ENCODE assay signal across 25 mouse cellular contexts in the genomic region with DNA sequence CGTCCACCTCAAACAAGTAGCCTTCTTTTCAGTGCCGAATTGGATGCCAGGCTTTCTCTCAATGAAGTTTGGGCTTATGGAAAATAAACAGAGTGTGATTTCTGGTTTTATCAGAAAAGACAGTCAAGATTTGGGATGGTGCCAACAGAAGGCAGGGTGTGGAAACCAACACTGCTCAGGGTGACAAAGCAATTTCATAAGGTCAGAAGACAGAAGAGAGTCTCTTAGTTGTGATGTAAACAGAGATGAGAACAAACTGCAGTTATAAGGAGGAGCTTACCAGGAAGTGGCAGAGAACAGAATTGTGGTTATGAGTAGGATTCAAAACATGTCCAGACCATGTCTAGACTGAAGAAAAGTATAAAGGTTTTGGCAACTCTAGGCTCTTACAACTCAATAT.
DNase-seq lines count a peak whose midpoint lies in the region; ATAC-seq and TF ChIP-seq lines count a peak whose summit lies in the region.
"Had no signal": no experiment of that assay in that cellular context is flagged by ENCODE, and none has a peak within 500 bp of the region (broad histone marks: within the 10 kb centered on the region; RNA-seq: fewer than 3 reads in every experiment).

No protein-coding gene starts in this region.

- H3K27ac ChIP-seq in liver, embryonic 13.5 days = no peak overlapping the region
- no peak overlapping the region for H3K27ac ChIP-seq in liver, postnatal 0 days (ENCODE audit: low read depth)
- peak overlapping the region; percentile 28; the same call in 1 of the 2 replicates for H3K27ac ChIP-seq in bone marrow macrophage, adult 2 months (ENCODE audit: insufficient read depth, low read depth, low read length)
- H3K27ac ChIP-seq in forebrain, postnatal 0 days (ENCODE audit: low read depth, low read length) = no peak overlapping the region
- H3K27ac ChIP-seq: embryonic facial prominence, embryonic 15.5 days; hindbrain, embryonic 13.5 days; kidney, embryonic 15.5 days; limb, embryonic 13.5 days; lung, embryonic 15.5 days; midbrain, embryonic 10.5 days; neural tube, embryonic 15.5 days; stomach, embryonic 15.5 days had no signal

- H3K4me1 ChIP-seq in liver, embryonic 13.5 days (replicated peaks) = no peaks in the 10 kb centered on the region
- H3K4me1 ChIP-seq in liver, postnatal 0 days (ENCODE audit: insufficient read depth) = no peaks in the 10 kb centered on the region
- peaks cover 17% of the 10 kb centered on the region for H3K4me1 ChIP-seq in bone marrow macrophage, adult 2 months (ENCODE audit: control insufficient read depth, insufficient read depth, low read length)
- H3K4me1 ChIP-seq in forebrain, postnatal 0 days (ENCODE audit: insufficient read depth) = no peaks in the 10 kb centered on the region
- H3K4me1 ChIP-seq: embryonic facial prominence, embryonic 15.5 days; hindbrain, embryonic 13.5 days; kidney, embryonic 15.5 days; limb, embryonic 13.5 days; lung, embryonic 15.5 days; midbrain, embryonic 10.5 days; neural tube, embryonic 15.5 days; stomach, embryonic 15.5 days had no signal

- no peak for TF ChIP-seq CTCF in liver, postnatal 0 days (IDR thresholded peaks at IDR 0.05; ENCODE audit: low read depth)
- TF ChIP-seq CTCF in bone marrow macrophage, adult 2 months (IDR thresholded peaks at IDR 0.05; ENCODE audit: low read depth, low read length) = no peak
- TF ChIP-seq CTCF in forebrain, postnatal 0 days (IDR thresholded peaks at IDR 0.05; ENCODE audit: low read depth) = no peak

- H3K27me3 ChIP-seq in liver, embryonic 13.5 days = no peaks in the 10 kb centered on the region
- H3K27me3 ChIP-seq in liver, postnatal 0 days (ENCODE audit: insufficient read depth, low read length) = no peaks in the 10 kb centered on the region
- H3K27me3 ChIP-seq in forebrain, postnatal 0 days (ENCODE audit: insufficient read depth, low read length) = no peaks in the 10 kb centered on the region
- H3K27me3 ChIP-seq: embryonic facial prominence, embryonic 15.5 days; hindbrain, embryonic 13.5 days; kidney, embryonic 15.5 days; limb, embryonic 13.5 days; lung, embryonic 15.5 days; neural tube, embryonic 15.5 days; stomach, embryonic 15.5 days had no signal

- no peak for TF ChIP-seq POLR2A in bone marrow macrophage, adult 2 months (IDR thresholded peaks at IDR 0.05; ENCODE audit: borderline replicate concordance, low read depth, low read length)

- no peak overlapping the region for H3K9ac ChIP-seq in liver, embryonic 13.5 days
- H3K9ac ChIP-seq in liver, postnatal 0 days (replicated peaks) = no peak overlapping the region
- H3K9ac ChIP-seq in forebrain, postnatal 0 days = no peak overlapping the region
- H3K9ac ChIP-seq: embryonic facial prominence, embryonic 15.5 days; hindbrain, embryonic 13.5 days; kidney, embryonic 15.5 days; limb, embryonic 13.5 days; lung, embryonic 15.5 days; neural tube, embryonic 15.5 days; stomach, embryonic 15.5 days had no signal

- H3K9me3 ChIP-seq in liver, embryonic 13.5 days (replicated peaks) = no peaks in the 10 kb centered on the region
- no peaks in the 10 kb centered on the region for H3K9me3 ChIP-seq in liver, postnatal 0 days (ENCODE audit: low read length)
- H3K9me3 ChIP-seq in forebrain, postnatal 0 days (ENCODE audit: low read length) = no peaks in the 10 kb centered on the region
- H3K9me3 ChIP-seq: embryonic facial prominence, embryonic 15.5 days; hindbrain, embryonic 13.5 days; kidney, embryonic 15.5 days; limb, embryonic 13.5 days; lung, embryonic 15.5 days; midbrain, embryonic 10.5 days; neural tube, embryonic 15.5 days; stomach, embryonic 15.5 days had no signal

- TF ChIP-seq EP300 in liver, postnatal 0 days (IDR thresholded peaks at IDR 0.05; ENCODE audit: low read depth) = no peak

- no peaks in the 10 kb centered on the region for H3K36me3 ChIP-seq in liver, embryonic 13.5 days
- H3K36me3 ChIP-seq in liver, postnatal 0 days (replicated peaks; ENCODE audit: insufficient read depth, low read length) = no peaks in the 10 kb centered on the region
- H3K36me3 ChIP-seq in forebrain, postnatal 0 days (ENCODE audit: insufficient read depth) = no peaks in the 10 kb centered on the region
- H3K36me3 ChIP-seq: embryonic facial prominence, embryonic 15.5 days; hindbrain, embryonic 13.5 days; kidney, embryonic 15.5 days; limb, embryonic 13.5 days; lung, embryonic 15.5 days; midbrain, embryonic 10.5 days; neural tube, embryonic 15.5 days; stomach, embryonic 15.5 days had no signal

- ATAC-seq in liver, embryonic 13.5 days (ENCODE audit: low read depth) = peak; percentile 59; the same call in 1 of the 2 replicates
- ATAC-seq in liver, postnatal 0 days = no peak
- no peak for ATAC-seq in forebrain, postnatal 0 days
- ATAC-seq: forebrain, embryonic 14.5 days; midbrain, embryonic 16.5 days had no signal

- intact Hi-C loops in left cerebral cortex, postnatal 25 days (cut with DNase I) = no loop called here

- no peak overlapping the region for H3K4me2 ChIP-seq in liver, embryonic 13.5 days
- H3K4me2 ChIP-seq in liver, postnatal 0 days (ENCODE audit: low read depth, low read length) = no peak overlapping the region
- no peak overlapping the region for H3K4me2 ChIP-seq in forebrain, postnatal 0 days (ENCODE audit: low read depth)
- H3K4me2 ChIP-seq: embryonic facial prominence, embryonic 15.5 days; hindbrain, embryonic 13.5 days; kidney, embryonic 15.5 days; limb, embryonic 13.5 days; lung, embryonic 15.5 days; neural tube, embryonic 15.5 days; stomach, embryonic 15.5 days had no signal

- no peak for DNase-seq in liver, embryonic 13.5 days
- DNase-seq in liver, postnatal 0 days = no peak
- peak; percentile 60 for DNase-seq in fibroblast of lung, adult 2 months (ENCODE audit: low read depth)
- no peak for DNase-seq in forebrain, postnatal 0 days
- no peak for DNase-seq in left cerebral cortex, postnatal 25 days (ENCODE audit: low spot score in 2 of 2)
- no peak for DNase-seq in cerebellum, postnatal 36 days
- DNase-seq: adrenal gland, postnatal 36 days; gastrocnemius, postnatal 10 days; kidney, adult 11 months; kidney, postnatal 36 days; layer of hippocampus, postnatal 36 days; lung, postnatal 4 days; right cerebral cortex, adult 18-20 months; thymus, postnatal 25 days had no signal

- 53% methylated on average over 2 of the region's 2 CpGs for WGBS in liver, embryonic 13.5 days (ENCODE audit: insufficient replicate concordance)
- 64% methylated on average over 2 of the region's 2 CpGs for WGBS in liver, postnatal 0 days (ENCODE audit: insufficient replicate concordance)
- 71% methylated on average over 2 of the region's 2 CpGs for WGBS in forebrain, postnatal 0 days

- no peak overlapping the region for H3K4me3 ChIP-seq in liver, embryonic 13.5 days (replicated peaks)
- H3K4me3 ChIP-seq in liver, postnatal 0 days (ENCODE audit: low read depth, low read length) = no peak overlapping the region
- no peak overlapping the region for H3K4me3 ChIP-seq in bone marrow macrophage, adult 2 months (ENCODE audit: insufficient read depth, low read length)
- H3K4me3 ChIP-seq in forebrain, postnatal 0 days (ENCODE audit: low read depth, low read length) = no peak overlapping the region
- H3K4me3 ChIP-seq: embryonic facial prominence, embryonic 15.5 days; hindbrain, embryonic 13.5 days; kidney, embryonic 15.5 days; limb, embryonic 13.5 days; lung, embryonic 15.5 days; midbrain, embryonic 10.5 days; neural tube, embryonic 15.5 days; stomach, embryonic 15.5 days had no signal
